Mouse (Mus musculus) brain, embryonic 14.5 days (tissue): Measurements from ENCODE around the gene Ddx27.

ENCODE experiments used
- CTCF ChIP-seq: fragments of 200-500 bp; IDR thresholded peaks from 2 replicates; pipeline ENCODE4 v1.5.1; 2012; ENCODE audit warnings: inconsistent platforms, mild to moderate bottlenecking, moderate library complexity, borderline replicate concordance; ENCODE audit not compliant: insufficient read depth, insufficient read length; ENCODE audit errors: extremely low read depth
- POLR2A ChIP-seq: fragments of 200-500 bp; IDR thresholded peaks from 2 replicates; pipeline ENCODE4 v1.6.1; 2012; ENCODE audit warnings: mild to moderate bottlenecking, inconsistent platforms, borderline replicate concordance; ENCODE audit not compliant: poor library complexity, insufficient read depth, insufficient read length, severe bottlenecking; ENCODE audit errors: extremely low read depth

DNA sequence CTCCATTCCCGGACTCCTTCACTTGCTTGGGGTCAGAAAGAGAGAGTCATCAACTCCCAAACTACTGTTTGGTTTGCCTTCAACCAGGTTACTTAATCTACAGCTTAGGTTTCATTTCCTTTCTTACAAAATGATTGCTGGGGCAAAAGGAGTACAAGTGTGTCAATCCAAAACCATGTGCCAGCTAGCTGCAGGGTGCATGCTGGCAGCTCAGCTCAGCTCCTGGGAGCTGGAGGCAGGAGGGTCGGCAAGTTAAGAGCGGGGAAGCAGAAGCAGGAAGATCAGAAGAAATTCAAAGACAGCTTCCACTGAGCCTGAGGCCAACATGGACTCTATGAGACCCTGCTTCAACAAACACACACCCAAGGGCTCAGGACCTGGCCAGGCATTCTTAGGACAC lies 45.4 kb downstream of the Ddx27 start:
- no peak for TF ChIP-seq CTCF
- TF ChIP-seq POLR2A = no peak
